Mouse (Mus musculus) thymus, adult 2 months (tissue): ENCODE results near the gene Rgs8.

Experiments
- CTCF ChIP-seq: fragments of 200-500 bp; IDR thresholded peaks from 2 replicates; pipeline ENCODE4 v1.5.1; 2012; ENCODE audit warnings: mild to moderate bottlenecking, control low read depth, low read length, moderate library complexity, borderline replicate concordance; ENCODE audit not compliant: control insufficient read depth, poor library complexity, insufficient read depth; ENCODE audit errors: extremely low read depth
- POLR2A ChIP-seq: fragments of 200-500 bp; IDR thresholded peaks from 2 replicates; pipeline ENCODE4 v1.6.1; 2012; ENCODE audit warnings: mild to moderate bottlenecking, low read length, control low read depth, moderate library complexity; ENCODE audit not compliant: control insufficient read depth, poor library complexity, insufficient read depth; ENCODE audit errors: extremely low read depth

GRCm38 (mm10) chr1:153696541-153696940 is 43.7 kb downstream of the Rgs8 start:
- TF ChIP-seq POLR2A = no peak
- TF ChIP-seq CTCF = no peak
